In the genomic region with DNA sequence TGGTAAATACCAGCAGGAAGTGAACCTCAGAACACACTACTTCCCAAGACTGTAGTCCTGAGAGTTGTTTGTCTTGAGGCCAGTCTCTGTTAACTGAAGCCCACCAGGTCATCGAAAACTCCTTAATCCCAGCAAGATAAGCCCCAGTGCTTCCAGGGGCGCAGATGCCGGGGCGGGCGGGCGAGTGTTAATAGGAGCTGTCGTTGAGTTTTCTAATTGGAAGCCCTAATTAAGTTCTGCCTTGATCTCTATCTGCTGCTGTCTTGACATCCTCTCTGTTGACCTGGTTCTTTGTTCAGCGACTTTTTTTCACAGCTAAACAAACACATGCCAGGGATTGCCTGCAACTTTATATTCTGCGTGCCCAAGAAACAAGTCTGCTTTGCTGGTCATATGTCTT, we compare ENCODE assay signal across 12 mouse cellular contexts.
DNase-seq lines count a peak whose midpoint lies in the region; ATAC-seq and TF ChIP-seq lines count a peak whose summit lies in the region.
"Had no signal": no experiment of that assay in that cellular context is flagged by ENCODE, and none has a peak within 500 bp of the region (broad histone marks: within the 10 kb centered on the region; RNA-seq: fewer than 3 reads in every experiment).

No protein-coding gene starts in this region.

- no peaks in the 10 kb centered on the region for H3K27me3 ChIP-seq in cerebellum, adult 2 months (ENCODE audit: control insufficient read depth, insufficient read depth, low read length)
- no peaks in the 10 kb centered on the region for H3K27me3 ChIP-seq in hindbrain, postnatal 0 days (ENCODE audit: insufficient read depth, low read length)
- no peaks in the 10 kb centered on the region for H3K27me3 ChIP-seq in hindbrain, embryonic 16.5 days (replicated peaks; ENCODE audit: control insufficient read depth, insufficient read depth, low read length)
- H3K27me3 ChIP-seq in limb, embryonic 10.5 days (ENCODE audit: low read depth, poor library complexity, severe bottlenecking) = no peaks in the 10 kb centered on the region
- H3K27me3 ChIP-seq: embryonic facial prominence, embryonic 15.5 days; liver, embryonic 13.5 days had no signal

- no peak for TF ChIP-seq POLR2A in cerebellum, adult 2 months (IDR thresholded peaks at IDR 0.05; ENCODE audit: borderline replicate concordance, insufficient read depth, low read length)

- H3K9ac ChIP-seq in hindbrain, postnatal 0 days (replicated peaks; ENCODE audit: low read length) = no peak overlapping the region
- H3K9ac ChIP-seq in hindbrain, embryonic 16.5 days (ENCODE audit: low read depth, low read length) = no peak overlapping the region
- H3K9ac ChIP-seq: embryonic facial prominence, embryonic 15.5 days; liver, embryonic 13.5 days had no signal

- no peak for ATAC-seq in hindbrain, postnatal 0 days
- no peak for ATAC-seq in hindbrain, embryonic 16.5 days

- H3K27ac ChIP-seq in cerebellum, adult 2 months (ENCODE audit: insufficient read depth, low read length) = peak overlapping the region; percentile 48; the same call in 1 of the 2 replicates
- peak overlapping the region; percentile 4; the same call in 1 of the 2 replicates for H3K27ac ChIP-seq in hindbrain, postnatal 0 days
- no peak overlapping the region for H3K27ac ChIP-seq in hindbrain, embryonic 16.5 days (ENCODE audit: low read depth, low read length)
- 0 out of 2 replicates have a peak overlapping the region, but pooled peaks have one; percentile 14 for H3K27ac ChIP-seq in limb, embryonic 10.5 days
- H3K27ac ChIP-seq: embryonic facial prominence, embryonic 15.5 days; liver, embryonic 13.5 days had no signal

- H3K4me1 ChIP-seq in cerebellum, adult 2 months (ENCODE audit: control insufficient read depth, insufficient read depth, low read length) = peaks cover 31% of the 10 kb centered on the region
- peaks cover 10% of the 10 kb centered on the region for H3K4me1 ChIP-seq in hindbrain, postnatal 0 days (ENCODE audit: insufficient read depth, low read length)
- H3K4me1 ChIP-seq in hindbrain, embryonic 16.5 days (ENCODE audit: control insufficient read depth, insufficient read depth, low read depth, low read length) = peaks cover 29% of the 10 kb centered on the region
- peaks cover 45% of the 10 kb centered on the region for H3K4me1 ChIP-seq in limb, embryonic 10.5 days

- no peaks in the 10 kb centered on the region for H3K9me3 ChIP-seq in hindbrain, postnatal 0 days (ENCODE audit: low read length)
- H3K9me3 ChIP-seq in hindbrain, embryonic 16.5 days (ENCODE audit: control insufficient read depth, low read length) = no peaks in the 10 kb centered on the region
- no peaks in the 10 kb centered on the region for H3K9me3 ChIP-seq in limb, embryonic 10.5 days (replicated peaks)
- H3K9me3 ChIP-seq: embryonic facial prominence, embryonic 15.5 days; G1E; liver, embryonic 13.5 days had no signal

- TF ChIP-seq CTCF in cerebellum, adult 2 months (IDR thresholded peaks at IDR 0.05; ENCODE audit: borderline replicate concordance, insufficient read depth, low read depth, low read length) = no peak
- TF ChIP-seq CTCF in hindbrain, postnatal 0 days (IDR thresholded peaks at IDR 0.05; ENCODE audit: low read depth) = no peak

- no peak overlapping the region for H3K4me2 ChIP-seq in hindbrain, postnatal 0 days (ENCODE audit: low read depth, low read length)
- no peak overlapping the region for H3K4me2 ChIP-seq in hindbrain, embryonic 16.5 days (ENCODE audit: low read length)
- H3K4me2 ChIP-seq: embryonic facial prominence, embryonic 15.5 days had no signal

- no peak for DNase-seq in cerebellum, adult 2 months
- no peak for DNase-seq in cerebellum, adult 18-20 months
- no peak for DNase-seq in hindbrain, postnatal 0 days (ENCODE audit: low spot score)
- DNase-seq in 416B (ENCODE audit: low read depth) = peak; percentile 21
- peak; percentile 35 for DNase-seq in limb, embryonic 10.5 days (ENCODE audit: low spot score)
- no peak for DNase-seq in spleen, postnatal 36 days (ENCODE audit: low spot score in 2 of 2)
- DNase-seq in lung, postnatal 25 days (ENCODE audit: low spot score) = no peak
- DNase-seq: adrenal gland, adult 2 months; liver, embryonic 13.5 days had no signal

- H3K36me3 ChIP-seq in hindbrain, postnatal 0 days (ENCODE audit: insufficient read depth, low read length) = no peaks in the 10 kb centered on the region
- H3K36me3 ChIP-seq in hindbrain, embryonic 16.5 days (ENCODE audit: control insufficient read depth, insufficient read depth, low read length) = no peaks in the 10 kb centered on the region
- no peaks in the 10 kb centered on the region for H3K36me3 ChIP-seq in limb, embryonic 10.5 days
- H3K36me3 ChIP-seq: embryonic facial prominence, embryonic 15.5 days; liver, embryonic 13.5 days had no signal

- no peak overlapping the region for H3K4me3 ChIP-seq in cerebellum, adult 2 months (replicated peaks; ENCODE audit: insufficient read depth, low read depth, low read length)
- H3K4me3 ChIP-seq in hindbrain, postnatal 0 days (ENCODE audit: low read length) = no peak overlapping the region
- H3K4me3 ChIP-seq in hindbrain, embryonic 16.5 days (ENCODE audit: low read length) = no peak overlapping the region
- no peak overlapping the region for H3K4me3 ChIP-seq in limb, embryonic 10.5 days
- H3K4me3 ChIP-seq: embryonic facial prominence, embryonic 15.5 days; liver, embryonic 13.5 days had no signal

- 42% methylated on average over 9 of the region's 9 CpGs for WGBS in cerebellum, adult 2 months
- 34% methylated on average over 9 of the region's 9 CpGs for WGBS in hindbrain, postnatal 0 days
- 38% methylated on average over 9 of the region's 9 CpGs for whole genome bisulfite sequencing in hindbrain, embryonic 16.5 days
- 21% methylated on average over 9 of the region's 9 CpGs for WGBS in limb, embryonic 10.5 days

Comparison
In these comparisons a context has a peak if more than half of its experiments do, and no peak if none do; other contexts are left out.
1. DNase-seq: peak in 416B (single experiment) and limb, embryonic 10.5 days (single experiment); none in cerebellum, adult 2 months (0 of 2), cerebellum, adult 18-20 months (0 of 2), hindbrain, postnatal 0 days (single experiment), spleen, postnatal 36 days (0 of 2) and lung, postnatal 25 days (single experiment).